Mouse (Mus musculus): ENCODE measurements around the gene Isyna1. TPM values are rescaled to one million over a fixed set of nuclear protein-coding genes. Genes with fewer than 3 reads are reported as not detected.

Gene Isyna1
- polyA plus RNA-seq, 2 experiments: 30.2 to 61.3 TPM

GRCm38 (mm10) chr8:70602139-70602811, 8.1 kb downstream of the Isyna1 start:
- Histone ChIP-seq H3K9ac (replicated peaks) (no peak overlapping the region), H3K4me2 (ENCODE audit: low read depth) (no peak overlapping the region), H3K4me3 (ENCODE audit: insufficient read depth in 1 of 2, low read depth in 2 of 2, low read length in 2 of 2) (no peak overlapping the region), H3K36me3 (replicated peaks; ENCODE audit: control insufficient read depth, insufficient read depth, low read depth) (peaks cover 5% of the 10 kb centered on the region; the same call in 1 of the 2 replicates), H3K4me1 (replicated peaks; ENCODE audit: control insufficient read depth in 2 of 2, insufficient read depth in 2 of 2, low read length in 1 of 2) (peaks cover 8 to 10% of the 10 kb centered on the region in 2 experiments), H3K9me3 (ENCODE audit: control insufficient read depth, low read length) (no peaks in the 10 kb centered on the region), H3K27me3 (ENCODE audit: control insufficient read depth, insufficient read depth, low read length) (no peaks in the 10 kb centered on the region), H3K27ac (no peak overlapping the region)
- WGBS (ENCODE audit: insufficient replicate concordance): 78% methylated on average over 13 of the region's 13 CpGs
- no peak for DNase-seq (ENCODE audit: low read depth in 3 of 3, low spot score in 3 of 3)
- ATAC-seq (ENCODE audit: insufficient read depth): no peak
- TF ChIP-seq EP300 (IDR thresholded peaks at IDR 0.05; ENCODE audit: low read depth) (no peak), CTCF (IDR thresholded peaks at IDR 0.05; ENCODE audit: low read depth) (no peak)

GRCm38 (mm10) chr8:70604558-70604957, 10.4 kb downstream of the Isyna1 start:
- Histone ChIP-seq H3K27me3 (ENCODE audit: control insufficient read depth, insufficient read depth, low read length) (no peaks in the 10 kb centered on the region), H3K9me3 (ENCODE audit: control insufficient read depth, low read length) (no peaks in the 10 kb centered on the region), H3K4me2 (ENCODE audit: low read depth) (no peak overlapping the region), H3K4me3 (ENCODE audit: insufficient read depth in 1 of 2, low read depth in 2 of 2, low read length in 2 of 2) (no peak overlapping the region), H3K4me1 (replicated peaks; ENCODE audit: control insufficient read depth in 2 of 2, insufficient read depth in 2 of 2, low read length in 1 of 2) (peaks cover 18 to 23% of the 10 kb centered on the region in 2 experiments), H3K9ac (replicated peaks) (no peak overlapping the region), H3K27ac (no peak overlapping the region), H3K36me3 (replicated peaks; ENCODE audit: control insufficient read depth, insufficient read depth, low read depth) (peaks cover 5% of the 10 kb centered on the region; the same call in 1 of the 2 replicates)
- TF ChIP-seq CTCF (IDR thresholded peaks at IDR 0.05; ENCODE audit: low read depth) (no peak), EP300 (IDR thresholded peaks at IDR 0.05; ENCODE audit: low read depth) (no peak)
- no peak for ATAC-seq (ENCODE audit: insufficient read depth)
- 76% methylated on average over 7 of the region's 7 CpGs for WGBS (ENCODE audit: insufficient replicate concordance)
- DNase-seq (ENCODE audit: low read depth in 3 of 3, low spot score in 3 of 3): no peak

GRCm38 (mm10) chr8:70605871-70606779, 12.0 kb downstream of the Isyna1 start:
- H3K4me3 ChIP-seq (ENCODE audit: insufficient read depth in 1 of 2, low read depth in 2 of 2, low read length in 2 of 2): no peak overlapping the region
- H3K9ac ChIP-seq (replicated peaks): no peak overlapping the region
- peaks cover 5% of the 10 kb centered on the region; the same call in 1 of the 2 replicates for H3K36me3 ChIP-seq (replicated peaks; ENCODE audit: control insufficient read depth, insufficient read depth, low read depth)
- ATAC-seq (ENCODE audit: insufficient read depth) (no peak), DNase-seq (ENCODE audit: low read depth in 3 of 3, low spot score in 3 of 3) (no peak)
- H3K27ac ChIP-seq: no peak overlapping the region
- peaks cover 21% of the 10 kb centered on the region in 2 experiments for H3K4me1 ChIP-seq (replicated peaks; ENCODE audit: control insufficient read depth in 2 of 2, insufficient read depth in 2 of 2, low read length in 1 of 2)
- H3K27me3 ChIP-seq (ENCODE audit: control insufficient read depth, insufficient read depth, low read length): no peaks in the 10 kb centered on the region
- TF ChIP-seq CTCF (IDR thresholded peaks at IDR 0.05; ENCODE audit: low read depth) (no peak), EP300 (IDR thresholded peaks at IDR 0.05; ENCODE audit: low read depth) (no peak)
- WGBS (ENCODE audit: insufficient replicate concordance): 64% methylated on average over 9 of the region's 9 CpGs
- no peak overlapping the region; the same call in 1 of the 2 replicates for H3K4me2 ChIP-seq (ENCODE audit: low read depth)
- H3K9me3 ChIP-seq (ENCODE audit: control insufficient read depth, low read length): no peaks in the 10 kb centered on the region

- Histone ChIP-seq H3K9ac (replicated peaks) (no peak overlapping the region; the same call in 1 of the 2 replicates), H3K4me2 (ENCODE audit: low read depth) (peak overlapping the region; percentile 91), H3K4me3 (ENCODE audit: insufficient read depth in 1 of 2, low read depth in 2 of 2, low read length in 2 of 2) (peak overlapping the region; percentile 65 to 78), H3K27me3 (ENCODE audit: control insufficient read depth, insufficient read depth, low read length) (no peaks in the 10 kb centered on the region), H3K9me3 (ENCODE audit: control insufficient read depth, low read length) (no peaks in the 10 kb centered on the region), H3K4me1 (replicated peaks; ENCODE audit: control insufficient read depth in 2 of 2, insufficient read depth in 2 of 2, low read length in 1 of 2) (peaks cover 17 to 21% of the 10 kb centered on the region in 2 experiments), H3K27ac (no peak overlapping the region), H3K36me3 (replicated peaks; ENCODE audit: control insufficient read depth, insufficient read depth, low read depth) (peaks cover 5% of the 10 kb centered on the region; the same call in 1 of the 2 replicates)
- 46% methylated on average over 18 of the region's 18 CpGs for WGBS (ENCODE audit: insufficient replicate concordance)
- TF ChIP-seq EP300 (IDR thresholded peaks at IDR 0.05; ENCODE audit: low read depth) (no peak), CTCF (IDR thresholded peaks at IDR 0.05; ENCODE audit: low read depth) (no peak)
- no peak for DNase-seq (ENCODE audit: low read depth in 3 of 3, low spot score in 3 of 3)
- no peak for ATAC-seq (ENCODE audit: insufficient read depth)
Measured at GRCm38 (mm10) chr8:70606780-70607602, 12.8 kb downstream of the Isyna1 start.

Measured in liver, embryonic 14.5 days (tissue).